Mouse (Mus musculus) bone marrow, adult 2 months (tissue): Measurements from ENCODE around the gene Unc13d.

Experiments
- CTCF ChIP-seq: fragments of 200-500 bp; IDR thresholded peaks from 2 replicates; pipeline ENCODE4 v1.5.1; 2011; ENCODE audit warnings: low read length, control low read depth; ENCODE audit not compliant: control insufficient read depth, insufficient read depth
- POLR2A ChIP-seq: fragments of 200-500 bp; IDR thresholded peaks from 2 replicates; pipeline ENCODE4 v1.6.1; 2011; ENCODE audit warnings: low read depth, mild to moderate bottlenecking, control low read depth, low read length, borderline replicate concordance; ENCODE audit not compliant: control insufficient read depth

- TF ChIP-seq POLR2A, result no peak
- no peak for TF ChIP-seq CTCF
These were observed 48.5 kb upstream of the Unc13d start for GRCm38 (mm10) chr11:116126261-116126660.
